Mouse (Mus musculus): ENCODE data around the gene Narfl. TPM values are rescaled to one million over a fixed set of nuclear protein-coding genes. Genes with fewer than 3 reads are reported as not detected.
"Not testable (repeated sequence)": the region's sequence is repeated elsewhere in the genome, so short reads cannot be mapped to it uniquely, and the experiment has no call there.

The Narfl gene
- polyA plus RNA-seq, 1 experiment from 2014 or later: 23.8 TPM

DNA sequence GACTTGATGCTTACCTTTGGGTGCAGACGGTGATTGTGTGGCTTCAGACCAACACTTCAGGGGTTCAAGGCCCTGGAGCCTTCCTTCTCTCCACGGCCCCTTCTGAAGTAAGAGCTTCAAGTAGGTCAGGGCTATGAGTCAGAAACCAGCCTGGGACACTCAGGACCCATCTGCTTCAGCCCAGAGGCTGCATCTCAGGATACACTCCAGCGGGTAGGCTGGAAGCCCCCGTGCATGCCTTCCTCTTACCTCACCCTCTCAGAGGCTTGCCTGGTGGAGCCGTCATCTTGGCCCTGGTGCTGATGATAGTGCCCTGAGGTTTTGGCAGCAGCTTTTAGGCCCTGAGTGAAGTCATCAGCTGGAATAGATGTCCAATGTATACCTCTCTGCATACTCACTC lies 38.3 kb upstream of the Narfl start:
- WGBS: 67% methylated on average over 5 of the region's 5 CpGs
- ATAC-seq: no peak
- no peak overlapping the region for H3K4me3 ChIP-seq (ENCODE audit: low read depth, low read length)

DNA sequence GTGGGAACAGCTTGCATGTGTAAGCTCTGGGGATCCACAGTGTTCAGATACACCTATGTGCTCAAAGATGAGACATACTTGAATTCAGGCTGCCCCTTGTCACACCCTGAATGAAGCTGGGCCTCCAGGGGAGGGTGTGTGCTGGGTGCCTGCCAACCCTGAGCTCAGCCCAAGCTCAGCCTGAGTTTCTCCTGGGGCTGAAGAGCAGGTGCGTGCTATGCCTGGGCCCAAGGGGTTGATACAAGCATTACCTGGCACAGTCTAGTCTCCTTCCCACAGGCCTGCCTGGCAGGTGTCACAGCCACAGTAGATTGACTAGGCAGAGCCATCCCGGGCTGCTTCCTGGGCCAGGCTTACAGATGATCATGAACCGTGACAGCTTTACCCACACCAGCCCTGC lies 37.8 kb upstream of the Narfl start, which contains the start of gene Mslnl:
Mslnl (plus strand) TSS at position 298 of the 400 bp plus-strand sequence.
- Histone ChIP-seq H3K9ac (replicated peaks; ENCODE audit: low read depth) (no peak within 1 kb of the TSS), H3K27me3 (replicated peaks; ENCODE audit: insufficient read depth, low read length) (no peaks in the 10 kb centered on the region), H3K9me3 (ENCODE audit: low read length) (no peaks in the 10 kb centered on the region), H3K4me1 (ENCODE audit: insufficient read depth, low read depth, low read length) (peaks cover 4% of the 10 kb centered on the region; the same call in 1 of the 2 replicates), H3K36me3 (ENCODE audit: insufficient read depth, low read length) (no peaks in the 10 kb centered on the region), H3K27ac (ENCODE audit: low read length) (peak within 1 kb of the TSS; percentile 52), H3K4me2 (replicated peaks; ENCODE audit: low read depth, low read length) (no peak within 1 kb of the TSS), H3K4me3 (ENCODE audit: low read depth, low read length) (no peak within 1 kb of the TSS)
- ATAC-seq: peak; percentile 51
- DNase-seq (ENCODE audit: low spot score): peak; percentile 57
- TF ChIP-seq CTCF (IDR thresholded peaks at IDR 0.05) (no peak), EP300 (IDR thresholded peaks at IDR 0.05) (no peak)
- WGBS: 59% methylated on average over 3 of the region's 3 CpGs

More for the DNA sequence above, 38.3 kb upstream of the Narfl start:
- Histone ChIP-seq H3K9ac (replicated peaks; ENCODE audit: low read depth) (no peak overlapping the region), H3K4me1 (ENCODE audit: insufficient read depth, low read depth, low read length) (peaks cover 4% of the 10 kb centered on the region; the same call in 1 of the 2 replicates), H3K27me3 (replicated peaks; ENCODE audit: insufficient read depth, low read length) (no peaks in the 10 kb centered on the region), H3K36me3 (ENCODE audit: insufficient read depth, low read length) (no peaks in the 10 kb centered on the region), H3K9me3 (ENCODE audit: low read length) (no peaks in the 10 kb centered on the region), H3K27ac (ENCODE audit: low read length) (no peak overlapping the region), H3K4me2 (replicated peaks; ENCODE audit: low read depth, low read length) (no peak overlapping the region)
- no peak for DNase-seq (ENCODE audit: low spot score)
- TF ChIP-seq EP300 (IDR thresholded peaks at IDR 0.05) (no peak), CTCF (IDR thresholded peaks at IDR 0.05) (no peak)

GRCm38 (mm10) chr17:25738861-25739260 lies 34.7 kb upstream of the Narfl start:
- Histone ChIP-seq H3K27me3 (replicated peaks; ENCODE audit: insufficient read depth, low read length) (no peaks in the 10 kb centered on the region), H3K4me3 (ENCODE audit: low read depth, low read length) (no peak overlapping the region), H3K4me1 (ENCODE audit: insufficient read depth, low read depth, low read length) (peaks cover 4% of the 10 kb centered on the region; the same call in 1 of the 2 replicates), H3K4me2 (replicated peaks; ENCODE audit: low read depth, low read length) (no peak overlapping the region), H3K27ac (ENCODE audit: low read length) (peak overlapping the region; percentile 47), H3K9ac (replicated peaks; ENCODE audit: low read depth) (no peak overlapping the region), H3K9me3 (ENCODE audit: low read length) (no peaks in the 10 kb centered on the region), H3K36me3 (ENCODE audit: insufficient read depth, low read length) (no peaks in the 10 kb centered on the region)
- WGBS: 48% methylated on average over 7 of the region's 7 CpGs
- ATAC-seq (peak; percentile 81), DNase-seq (ENCODE audit: low spot score) (peak; percentile 80)
- no peak for TF ChIP-seq EP300 (IDR thresholded peaks at IDR 0.05)
- no peak for TF ChIP-seq CTCF (IDR thresholded peaks at IDR 0.05)

- 69% methylated on average over 12 of the region's 12 CpGs for WGBS
- H3K9me3 ChIP-seq (ENCODE audit: low read length); H3K9ac ChIP-seq (replicated peaks; ENCODE audit: low read depth); H3K36me3 ChIP-seq (ENCODE audit: insufficient read depth, low read length); H3K27ac ChIP-seq (ENCODE audit: low read length); H3K4me1 ChIP-seq (ENCODE audit: insufficient read depth, low read depth, low read length); DNase-seq (ENCODE audit: low spot score); H3K4me2 ChIP-seq (replicated peaks; ENCODE audit: low read depth, low read length); H3K27me3 ChIP-seq (replicated peaks; ENCODE audit: insufficient read depth, low read length); ATAC-seq; H3K4me3 ChIP-seq (ENCODE audit: low read depth, low read length): not testable (repeated sequence)
These were observed 32.1 kb upstream of the Narfl start for GRCm38 (mm10) chr17:25741471-25741870.

DNA sequence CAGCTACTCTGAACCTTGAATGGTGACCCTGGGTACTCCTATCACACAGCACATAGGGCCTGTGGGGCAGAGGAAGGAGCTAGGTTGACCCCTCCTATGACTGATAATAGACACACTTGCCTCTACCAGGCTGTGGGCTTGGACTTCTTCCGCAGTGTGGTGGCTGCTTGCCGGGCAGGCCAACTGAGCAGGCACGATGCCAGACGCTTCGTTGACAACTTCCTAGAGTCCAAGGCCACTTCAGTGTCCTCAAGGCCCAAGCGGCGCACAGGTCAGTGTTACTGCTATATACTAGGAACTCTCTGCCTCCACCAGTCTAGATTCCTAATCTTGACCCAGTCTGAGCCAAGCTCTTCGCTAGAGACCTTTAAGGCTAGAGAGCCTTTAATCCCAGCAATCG lies 29.7 kb upstream of the Narfl start:
- ATAC-seq (0 out of 2 replicates have a peak, but pooled peaks have one; percentile 38), DNase-seq (ENCODE audit: low spot score) (no peak)
- Histone ChIP-seq H3K36me3 (ENCODE audit: insufficient read depth, low read length) (no peaks in the 10 kb centered on the region), H3K27me3 (replicated peaks; ENCODE audit: insufficient read depth, low read length) (no peaks in the 10 kb centered on the region), H3K4me1 (ENCODE audit: insufficient read depth, low read depth, low read length) (peaks cover 6% of the 10 kb centered on the region; the same call in 1 of the 2 replicates), H3K9ac (replicated peaks; ENCODE audit: low read depth) (no peak overlapping the region), H3K27ac (ENCODE audit: low read length) (no peak overlapping the region), H3K4me2 (replicated peaks; ENCODE audit: low read depth, low read length) (no peak overlapping the region), H3K4me3 (ENCODE audit: low read depth, low read length) (no peak overlapping the region), H3K9me3 (ENCODE audit: low read length) (no peaks in the 10 kb centered on the region)
- 70% methylated on average over 8 of the region's 9 CpGs for WGBS
- TF ChIP-seq CTCF (IDR thresholded peaks at IDR 0.05) (no peak), EP300 (IDR thresholded peaks at IDR 0.05) (no peak)

DNA sequence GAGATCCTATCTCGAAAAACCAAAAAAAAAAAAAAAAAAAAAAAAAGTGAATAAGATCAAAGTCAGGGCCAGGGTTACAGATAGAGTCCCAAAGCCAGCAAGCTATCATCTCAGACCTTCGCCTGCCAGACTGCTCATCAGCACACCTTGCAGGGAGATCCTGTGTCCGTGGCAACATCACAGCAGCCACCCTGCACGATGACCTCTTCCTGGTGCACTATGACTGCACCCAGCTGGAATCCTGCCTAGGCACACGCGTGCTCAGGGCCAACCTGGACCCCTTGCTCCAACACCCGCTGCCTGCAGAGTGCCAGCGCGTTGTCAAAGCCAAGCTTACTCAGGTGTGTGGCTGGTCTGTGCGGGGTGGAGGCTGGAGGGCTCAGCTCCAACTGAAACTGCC lies 29.3 kb upstream of the Narfl start:
- no peak overlapping the region for H3K4me3 ChIP-seq (ENCODE audit: low read depth, low read length)
- no peak for ATAC-seq
- no peaks in the 10 kb centered on the region for H3K9me3 ChIP-seq (ENCODE audit: low read length)
- no peaks in the 10 kb centered on the region for H3K36me3 ChIP-seq (ENCODE audit: insufficient read depth, low read length)
- peaks cover 6% of the 10 kb centered on the region; the same call in 1 of the 2 replicates for H3K4me1 ChIP-seq (ENCODE audit: insufficient read depth, low read depth, low read length)
- H3K27ac ChIP-seq (ENCODE audit: low read length): no peak overlapping the region
- DNase-seq (ENCODE audit: low spot score): no peak
- H3K27me3 ChIP-seq (replicated peaks; ENCODE audit: insufficient read depth, low read length): no peaks in the 10 kb centered on the region
- no peak overlapping the region for H3K4me2 ChIP-seq (replicated peaks; ENCODE audit: low read depth, low read length)
- no peak overlapping the region for H3K9ac ChIP-seq (replicated peaks; ENCODE audit: low read depth)
- 72% methylated on average over 10 of the region's 10 CpGs for WGBS
- TF ChIP-seq EP300 (IDR thresholded peaks at IDR 0.05): no peak
- no peak for TF ChIP-seq CTCF (IDR thresholded peaks at IDR 0.05)

- H3K4me3 ChIP-seq (ENCODE audit: low read depth, low read length): no peak overlapping the region
- H3K4me1 ChIP-seq (ENCODE audit: insufficient read depth, low read depth, low read length): peaks cover 6% of the 10 kb centered on the region; the same call in 1 of the 2 replicates
- H3K9me3 ChIP-seq (ENCODE audit: low read length): no peaks in the 10 kb centered on the region
- H3K9ac ChIP-seq (replicated peaks; ENCODE audit: low read depth): no peak overlapping the region
- no peaks in the 10 kb centered on the region for H3K27me3 ChIP-seq (replicated peaks; ENCODE audit: insufficient read depth, low read length)
- peak overlapping the region; percentile 57; the same call in 1 of the 2 replicates for H3K27ac ChIP-seq (ENCODE audit: low read length)
- ATAC-seq (no peak), DNase-seq (ENCODE audit: low spot score) (no peak)
- WGBS: 84% methylated on average over 4 of the region's 4 CpGs
- no peaks in the 10 kb centered on the region for H3K36me3 ChIP-seq (ENCODE audit: insufficient read depth, low read length)
- TF ChIP-seq CTCF (IDR thresholded peaks at IDR 0.05) (no peak), EP300 (IDR thresholded peaks at IDR 0.05) (no peak)
- no peak overlapping the region for H3K4me2 ChIP-seq (replicated peaks; ENCODE audit: low read depth, low read length)
These were observed 25.3 kb upstream of the Narfl start for GRCm38 (mm10) chr17:25748238-25748637.
